ENCODE assay signal across 14 mouse cellular contexts in the genomic region with DNA sequence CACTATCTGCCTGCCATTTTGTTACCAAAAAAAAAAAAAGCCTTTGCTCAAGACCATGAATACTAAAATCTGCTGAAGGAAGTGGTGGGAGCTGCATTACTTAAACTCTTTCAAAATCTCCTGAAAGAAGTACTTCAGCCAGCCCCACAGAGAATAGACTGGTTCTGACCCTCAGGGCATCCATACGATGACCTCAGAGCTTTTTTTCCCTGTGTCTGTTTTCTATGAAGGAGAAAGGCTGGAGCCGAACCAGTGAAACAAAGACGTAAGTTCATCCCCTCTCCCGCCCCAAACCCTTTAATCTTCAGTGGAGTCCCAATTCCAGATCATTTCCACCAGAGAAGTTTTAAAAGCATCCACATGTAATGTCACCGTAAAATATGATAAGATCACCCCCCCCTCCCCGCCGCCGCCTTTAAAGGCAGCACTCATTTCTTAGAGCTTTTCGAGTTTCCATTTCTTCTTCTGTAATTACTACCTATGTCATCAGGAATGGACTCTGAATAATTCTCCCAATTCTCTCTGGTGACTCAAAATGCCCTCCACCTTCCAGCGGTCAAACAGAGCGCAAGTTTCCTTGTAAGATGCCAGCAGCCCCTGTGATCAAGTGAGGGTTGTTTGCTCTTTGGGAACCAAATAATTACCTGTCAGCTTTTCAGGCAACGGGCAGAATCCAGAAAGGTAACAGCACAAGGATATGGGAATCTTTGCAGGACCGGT. TPM values are rescaled to one million over a fixed set of nuclear protein-coding genes. Genes with fewer than 3 reads are reported as not detected.
DNase-seq lines count a peak whose midpoint lies in the region; ATAC-seq lines count a peak whose summit lies in the region.
"Had no signal": no experiment of that assay in that cellular context is flagged by ENCODE, and none has a peak within 500 bp of the region (broad histone marks: within the 10 kb centered on the region; RNA-seq: fewer than 3 reads in every experiment).

No protein-coding gene starts in this region.

- ATAC-seq in neural tube, embryonic 12.5 days (ENCODE audit: low FRiP score, low read depth) = no peak
- ATAC-seq in forebrain, embryonic 14.5 days = no peak; the same call in 1 of the 2 replicates
- no peak for ATAC-seq in intestine, embryonic 16.5 days
- ATAC-seq in stomach, embryonic 15.5 days (ENCODE audit: insufficient read depth, low FRiP score, low read depth) = no peak
- ATAC-seq: activated CD4-positive, CD25-positive, alpha-beta regulatory T cell, adult 4 months had no signal

- no peak for DNase-seq in neural tube, embryonic 10.5 days (ENCODE audit: extremely low spot score, low spot score)
- DNase-seq in forebrain, embryonic 14.5 days (ENCODE audit: low spot score) = peak; percentile 30
- no peak for DNase-seq in left cerebral cortex, adult 18-20 months (ENCODE audit: low spot score in 2 of 2)
- no peak for DNase-seq in urinary bladder, postnatal 36 days (ENCODE audit: low spot score in 2 of 2)
- DNase-seq in lung, postnatal 36 days = no peak
- DNase-seq: cerebellum, adult 11-12 months; kidney, adult 18-20 months; right cerebral cortex, adult 18-20 months had no signal

- peaks cover 25% of the 10 kb centered on the region for H3K4me1 ChIP-seq in neural tube, embryonic 12.5 days
- H3K4me1 ChIP-seq in forebrain, embryonic 14.5 days (ENCODE audit: control insufficient read depth, insufficient read depth, low read length) = peaks cover 22% of the 10 kb centered on the region
- peaks cover 5% of the 10 kb centered on the region for H3K4me1 ChIP-seq in intestine, embryonic 16.5 days (ENCODE audit: control insufficient read depth, insufficient read depth, low read length)
- H3K4me1 ChIP-seq in stomach, embryonic 15.5 days = peaks cover 18% of the 10 kb centered on the region; the same call in 1 of the 2 replicates

- H3K27ac ChIP-seq in neural tube, embryonic 12.5 days = no peak overlapping the region
- H3K27ac ChIP-seq in forebrain, embryonic 14.5 days (ENCODE audit: low read depth, low read length) = peak overlapping the region; percentile 40; the same call in 1 of the 2 replicates
- H3K27ac ChIP-seq in intestine, embryonic 16.5 days (ENCODE audit: low read length) = no peak overlapping the region
- 0 out of 2 replicates have a peak overlapping the region, but pooled peaks have one; percentile 26 for H3K27ac ChIP-seq in stomach, embryonic 15.5 days
- H3K27ac ChIP-seq: heart, embryonic 10.5 days had no signal

- peak overlapping the region; percentile 20 for H3K4me2 ChIP-seq in neural tube, embryonic 12.5 days (replicated peaks)
- peak overlapping the region; percentile 35 for H3K4me2 ChIP-seq in forebrain, embryonic 14.5 days (ENCODE audit: low read length)
- H3K4me2 ChIP-seq in intestine, embryonic 16.5 days (ENCODE audit: low read depth, low read length) = 0 out of 2 replicates have a peak overlapping the region, but pooled peaks have one; percentile 13
- H3K4me2 ChIP-seq in stomach, embryonic 15.5 days = peak overlapping the region; percentile 30

- 38% methylated on average over 13 of the region's 13 CpGs for WGBS in neural tube, embryonic 12.5 days
- 13% methylated on average over 13 of the region's 13 CpGs for WGBS in forebrain, embryonic 14.5 days
- WGBS in intestine, embryonic 16.5 days = 44% methylated on average over 13 of the region's 13 CpGs
- WGBS in stomach, embryonic 15.5 days = 49% methylated on average over 13 of the region's 13 CpGs

- no peaks in the 10 kb centered on the region for H3K9me3 ChIP-seq in neural tube, embryonic 12.5 days
- no peaks in the 10 kb centered on the region for H3K9me3 ChIP-seq in forebrain, embryonic 14.5 days (replicated peaks; ENCODE audit: control insufficient read depth, low read length)
- H3K9me3 ChIP-seq in intestine, embryonic 16.5 days (ENCODE audit: control insufficient read depth, low read length) = no peaks in the 10 kb centered on the region
- no peaks in the 10 kb centered on the region for H3K9me3 ChIP-seq in stomach, embryonic 15.5 days
- H3K9me3 ChIP-seq: heart, embryonic 10.5 days had no signal

- 0 out of 2 replicates have a peak, but pooled peaks cover 4% of the 10 kb centered on the region for H3K27me3 ChIP-seq in neural tube, embryonic 12.5 days (replicated peaks)
- H3K27me3 ChIP-seq in forebrain, embryonic 14.5 days (replicated peaks; ENCODE audit: control insufficient read depth, insufficient read depth, low read length) = no peaks in the 10 kb centered on the region
- no peaks in the 10 kb centered on the region for H3K27me3 ChIP-seq in intestine, embryonic 16.5 days (replicated peaks; ENCODE audit: control insufficient read depth, insufficient read depth, low read length)
- no peaks in the 10 kb centered on the region for H3K27me3 ChIP-seq in stomach, embryonic 15.5 days (replicated peaks)

- H3K9ac ChIP-seq in neural tube, embryonic 12.5 days = no peak overlapping the region
- peak overlapping the region; percentile 22; the same call in 1 of the 2 replicates for H3K9ac ChIP-seq in forebrain, embryonic 14.5 days (ENCODE audit: low read length)
- no peak overlapping the region for H3K9ac ChIP-seq in intestine, embryonic 16.5 days (ENCODE audit: low read depth, low read length)
- H3K9ac ChIP-seq in stomach, embryonic 15.5 days = no peak overlapping the region

- no peak overlapping the region for H3K4me3 ChIP-seq in neural tube, embryonic 12.5 days
- no peak overlapping the region for H3K4me3 ChIP-seq in forebrain, embryonic 14.5 days (ENCODE audit: low read depth, low read length)
- no peak overlapping the region for H3K4me3 ChIP-seq in intestine, embryonic 16.5 days (ENCODE audit: low read length)
- no peak overlapping the region for H3K4me3 ChIP-seq in stomach, embryonic 15.5 days (replicated peaks)
- H3K4me3 ChIP-seq: erythroblast, embryonic 14.5 days; heart, embryonic 10.5 days had no signal

- H3K36me3 ChIP-seq in neural tube, embryonic 12.5 days = no peaks in the 10 kb centered on the region
- H3K36me3 ChIP-seq in forebrain, embryonic 14.5 days (ENCODE audit: control insufficient read depth, insufficient read depth, low read length) = no peaks in the 10 kb centered on the region
- H3K36me3 ChIP-seq in intestine, embryonic 16.5 days (ENCODE audit: control insufficient read depth, insufficient read depth, low read length) = no peaks in the 10 kb centered on the region
- no peaks in the 10 kb centered on the region for H3K36me3 ChIP-seq in stomach, embryonic 15.5 days
- H3K36me3 ChIP-seq: heart, embryonic 10.5 days had no signal

RNA-seq across cellular contexts. Expression of a gene that starts 4.1 kb away (rescaled TPM):
- polyA plus RNA-seq in neural tube, embryonic 12.5 days (2016; fragmentation: Nextera tagmentation; extraction: Ambion mirVana) = 31.3 and 35.7 TPM in 2 replicates
- 25.0 and 27.7 TPM in 2 replicates for polyA plus RNA-seq in forebrain, embryonic 14.5 days (2014; fragmentation: Nextera tagmentation; extraction: Ambion mirVana)
- 22.6 and 28.0 TPM in 2 replicates for polyA plus RNA-seq in intestine, embryonic 16.5 days (2015; fragmentation: Nextera tagmentation; extraction: Ambion mirVana)
- polyA plus RNA-seq in stomach, embryonic 15.5 days (2015; fragmentation: Nextera tagmentation; extraction: Ambion mirVana) = 61.8 and 74.1 TPM in 2 replicates
- total RNA-seq in left cerebral cortex, adult 18-20 months (2021) = 10 to 100 TPM; 24.9 to 25.2 TPM

Comparison
In these comparisons a context has a peak if more than half of its experiments do, and no peak if none do; other contexts are left out.
1. H3K27ac ChIP-seq: peak in forebrain, embryonic 14.5 days (single experiment) and stomach, embryonic 15.5 days (single experiment); none in neural tube, embryonic 12.5 days (single experiment) and intestine, embryonic 16.5 days (single experiment).
2. Peak in every context shown above with its lines, with median percentiles within 50 percentile points of each other: H3K4me2 ChIP-seq.